Mouse (Mus musculus): ENCODE measurements around the gene Schip1.
A peak's percentile ranks its signal among the peaks of the same experiment; 100 is the strongest.

Schip1 gene

GRCm38 (mm10) chr3:68495096-68495735 is 430.6 kb downstream of the Schip1 start:
- peak; percentile 88 for DNase-seq (ENCODE audit: extremely low read depth, insufficient read length, low spot score)

DNA sequence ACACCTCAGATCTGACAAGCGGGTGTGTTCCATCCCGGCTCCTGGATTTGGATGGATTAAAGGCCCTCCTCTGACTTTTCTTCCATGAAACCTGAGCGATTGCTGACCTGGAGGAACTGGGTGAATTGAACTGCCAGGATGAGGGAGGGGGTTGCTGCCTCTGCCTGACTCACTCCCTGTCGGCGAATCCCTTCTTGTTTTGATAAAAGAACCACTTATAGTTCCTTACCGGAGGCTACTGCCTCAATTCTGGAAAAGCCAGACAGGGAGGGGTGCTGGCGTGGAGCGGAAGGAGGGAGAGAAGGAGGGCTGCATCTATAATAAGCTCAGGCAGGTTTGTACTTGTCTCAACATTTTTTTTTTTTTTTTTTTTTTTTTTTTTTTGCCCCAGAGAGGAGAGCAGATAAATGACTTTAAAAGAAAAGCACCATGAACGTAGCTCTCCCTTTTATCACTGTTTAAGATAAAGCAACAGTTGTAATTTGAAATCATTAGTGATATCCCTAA is 431.2 kb downstream of the Schip1 start:
- no peak for DNase-seq (ENCODE audit: extremely low read depth, insufficient read length, low spot score)

DNA sequence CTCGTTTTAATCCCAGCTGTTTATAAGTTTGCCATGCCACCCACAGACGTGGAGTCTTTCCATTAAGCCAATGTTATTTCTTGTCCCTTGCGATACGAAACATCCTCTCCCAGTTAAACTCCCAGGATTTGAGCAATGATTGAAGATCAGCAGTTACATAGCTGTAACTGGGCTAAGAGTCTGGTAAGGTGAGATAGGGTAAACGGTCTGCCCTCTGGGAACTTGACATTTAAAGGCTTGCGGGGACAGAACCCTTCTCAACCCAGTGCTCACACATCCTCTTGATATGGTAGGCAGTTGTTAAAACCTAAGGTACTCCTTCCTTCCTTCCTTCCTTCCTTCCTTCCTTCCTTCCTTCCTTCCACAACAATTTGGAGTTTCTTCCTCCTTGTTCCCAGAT is 431.9 kb downstream of the Schip1 start:
- DNase-seq (ENCODE audit: extremely low read depth, insufficient read length, low spot score) = no peak

DNA sequence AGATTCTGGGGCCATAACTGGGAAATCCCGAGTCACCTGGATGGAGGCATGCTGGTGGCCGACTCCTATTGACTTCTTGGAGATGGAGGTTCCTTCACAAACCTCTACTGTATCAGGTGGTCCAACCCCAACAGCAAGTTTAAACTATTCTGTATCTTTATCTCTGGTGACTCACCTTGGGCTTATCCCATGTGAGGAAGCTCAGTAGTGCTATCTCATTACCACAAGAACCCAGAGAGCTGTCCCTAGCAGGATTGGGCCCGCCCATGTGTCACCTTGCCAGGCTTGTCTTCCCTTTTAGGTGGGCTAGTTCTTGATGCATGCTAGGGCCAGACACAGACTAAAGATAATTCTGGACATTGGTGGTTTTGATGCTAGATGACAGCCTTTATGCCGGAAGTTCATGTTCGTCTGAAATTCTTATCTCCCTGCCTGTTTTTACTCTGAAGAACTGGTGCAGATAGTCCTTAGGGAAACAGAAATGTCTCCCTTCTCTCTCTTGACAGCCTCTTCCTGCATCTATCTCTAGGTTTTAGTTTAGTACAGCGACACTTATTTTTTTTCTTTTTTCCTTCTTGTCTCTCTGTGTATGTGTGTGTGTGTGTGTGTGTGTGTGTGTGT is 435.0 kb downstream of the Schip1 start:
- no peak for DNase-seq (ENCODE audit: extremely low read depth, insufficient read length, low spot score)

DNA sequence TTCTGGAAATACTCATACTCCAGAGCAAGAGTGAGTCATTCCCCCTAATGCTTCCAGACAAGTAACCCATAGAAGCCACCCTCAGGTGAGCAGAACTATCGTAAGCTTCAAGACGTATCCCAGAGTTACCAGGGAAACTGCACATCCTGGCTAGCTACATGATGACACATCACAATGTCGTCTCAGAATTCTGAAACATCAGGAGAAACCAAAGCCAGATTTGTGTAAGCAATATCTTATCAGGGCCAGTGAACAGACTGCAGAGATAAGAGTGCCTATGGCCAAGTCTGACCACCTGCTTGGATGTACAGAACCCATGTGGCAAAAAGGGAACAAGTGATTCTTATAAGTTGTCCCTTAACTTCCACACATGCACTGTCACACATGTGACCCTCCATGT is 440.2 kb downstream of the Schip1 start:
- DNase-seq (ENCODE audit: extremely low read depth, insufficient read length, low spot score) = no peak

DNA sequence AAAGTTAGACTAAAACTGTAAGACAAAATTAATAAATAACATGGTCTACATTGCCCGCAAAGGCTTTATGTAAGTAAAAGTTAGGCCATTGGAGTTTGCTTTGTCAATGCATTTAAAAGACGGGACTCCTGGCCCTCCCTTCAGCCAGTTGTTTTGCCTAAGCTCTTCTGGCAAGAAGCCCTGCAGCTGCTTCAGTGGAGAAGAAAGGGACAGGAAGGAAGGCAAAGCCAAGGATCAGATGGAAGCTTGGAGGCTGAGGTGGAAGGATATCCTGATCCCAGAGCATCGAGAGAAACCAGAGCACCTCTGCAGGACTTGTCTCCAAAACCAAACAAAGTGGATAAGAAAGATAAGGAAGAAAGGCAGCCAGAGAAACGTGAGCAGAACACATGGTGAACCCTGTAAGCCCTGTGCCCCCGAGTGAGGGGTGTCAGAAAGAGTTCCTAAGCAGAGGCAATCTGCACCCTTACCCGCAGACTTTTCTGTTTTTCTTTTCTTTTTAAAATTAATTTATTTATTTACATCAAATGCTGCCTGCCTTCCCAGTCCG is 442.2 kb downstream of the Schip1 start:
- no peak for DNase-seq (ENCODE audit: extremely low read depth, insufficient read length, low spot score)

DNA sequence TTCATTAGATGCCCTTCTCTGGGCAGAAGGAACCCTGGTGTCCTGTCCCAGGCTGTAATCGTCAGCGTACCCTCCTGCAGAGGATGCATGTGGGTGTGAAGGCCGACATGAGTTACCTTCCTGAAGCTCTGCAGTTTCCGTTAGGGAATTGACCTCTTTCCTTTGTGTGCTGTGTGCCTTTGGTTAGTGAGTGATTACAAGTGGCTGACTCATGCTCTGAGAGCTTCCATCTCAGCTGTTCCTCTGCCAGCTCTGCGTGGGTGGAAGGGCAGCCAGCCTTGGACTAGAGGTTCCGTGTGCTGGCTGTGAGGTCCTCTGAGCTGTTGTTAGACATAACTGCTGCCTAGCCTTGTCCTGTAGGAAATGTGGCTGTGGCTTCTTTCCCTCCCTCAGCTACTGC is 444.0 kb downstream of the Schip1 start:
- DNase-seq (ENCODE audit: extremely low read depth, insufficient read length, low spot score) = peak; percentile 72

DNA sequence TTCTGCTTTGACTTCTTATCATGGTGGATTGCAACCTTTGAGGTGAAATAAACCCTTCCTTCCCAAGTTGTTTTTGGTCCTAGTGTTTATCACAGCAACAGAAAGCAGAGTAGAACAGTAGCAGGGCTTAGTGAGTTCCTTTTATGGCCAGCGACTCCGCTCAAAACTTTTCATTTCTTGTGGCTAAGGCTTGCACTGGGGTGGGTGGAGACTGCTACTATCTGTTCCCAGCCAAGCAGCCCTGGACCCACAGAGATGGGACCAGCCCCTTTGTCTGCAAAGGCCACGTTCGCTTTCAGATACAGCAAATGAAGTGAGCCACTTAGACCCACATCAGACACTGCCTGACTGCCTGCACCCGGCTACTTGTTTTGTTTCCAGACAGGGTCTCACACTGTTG is 446.3 kb downstream of the Schip1 start:
- no peak for DNase-seq (ENCODE audit: extremely low read depth, insufficient read length, low spot score)

DNA sequence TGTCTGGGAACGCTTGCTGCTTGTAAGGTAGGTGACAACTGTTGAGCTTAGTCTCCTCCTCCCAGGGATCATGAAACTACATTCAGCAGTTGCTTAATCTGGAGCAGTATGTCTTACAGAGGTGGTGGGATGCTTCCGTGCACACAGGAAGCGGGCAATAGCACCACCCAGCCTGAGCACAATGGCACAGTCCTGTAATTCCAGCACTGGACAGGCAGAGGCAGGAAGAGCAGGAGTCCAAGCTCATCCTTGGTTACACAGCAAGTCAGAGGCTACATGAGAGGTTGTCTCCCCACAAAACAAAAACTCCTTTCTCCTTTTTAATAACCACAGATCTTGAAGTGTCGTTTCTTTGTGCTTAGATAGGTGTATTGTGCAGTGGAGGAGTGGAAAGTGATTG is 447.1 kb downstream of the Schip1 start:
- DNase-seq (ENCODE audit: extremely low read depth, insufficient read length, low spot score) = no peak

GRCm38 (mm10) chr3:68512327-68512726 is 447.7 kb downstream of the Schip1 start:
- DNase-seq (ENCODE audit: extremely low read depth, insufficient read length, low spot score) = no peak

DNA sequence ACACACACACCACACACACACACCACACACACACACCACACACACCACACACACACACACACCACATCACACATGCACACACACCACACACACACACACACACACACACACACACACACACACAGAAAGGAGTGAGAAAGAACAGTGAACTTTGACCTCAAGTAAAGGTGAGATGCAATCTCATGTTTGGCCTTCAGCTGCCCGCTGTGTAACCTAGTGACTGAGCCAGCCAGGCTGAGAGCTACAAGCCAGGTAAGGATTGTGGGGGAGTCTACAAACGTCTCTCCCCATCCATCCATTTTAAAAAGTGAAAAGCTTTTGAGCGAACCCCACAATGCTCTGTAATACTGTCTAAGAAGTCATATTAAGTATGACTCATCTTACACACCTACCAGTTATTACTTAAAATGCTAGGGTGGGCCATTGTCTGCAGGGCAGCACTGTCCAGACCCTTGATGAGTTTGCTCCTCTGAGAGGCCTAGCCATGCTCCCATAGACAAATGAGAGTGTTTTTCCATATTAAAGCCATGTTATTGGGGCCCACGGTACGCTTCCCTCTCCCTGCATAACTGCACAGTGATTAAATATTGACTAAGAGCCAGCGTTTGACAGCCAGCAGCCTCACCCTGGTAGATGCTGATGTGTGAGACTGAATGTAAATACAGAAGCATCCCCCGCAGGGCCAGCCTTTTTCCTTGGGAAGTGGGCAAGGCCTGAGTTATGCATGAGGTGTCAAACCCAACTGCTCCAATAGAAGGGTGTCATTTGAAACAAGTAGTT is 448.9 kb downstream of the Schip1 start:
- DNase-seq (ENCODE audit: extremely low read depth, insufficient read length, low spot score) = no peak

GRCm38 (mm10) chr3:68514120-68514497 is 449.5 kb downstream of the Schip1 start:
- DNase-seq (ENCODE audit: extremely low read depth, insufficient read length, low spot score) = no peak

GRCm38 (mm10) chr3:68514717-68515116 is 450.1 kb downstream of the Schip1 start:
- no peak for DNase-seq (ENCODE audit: extremely low read depth, insufficient read length, low spot score)

DNA sequence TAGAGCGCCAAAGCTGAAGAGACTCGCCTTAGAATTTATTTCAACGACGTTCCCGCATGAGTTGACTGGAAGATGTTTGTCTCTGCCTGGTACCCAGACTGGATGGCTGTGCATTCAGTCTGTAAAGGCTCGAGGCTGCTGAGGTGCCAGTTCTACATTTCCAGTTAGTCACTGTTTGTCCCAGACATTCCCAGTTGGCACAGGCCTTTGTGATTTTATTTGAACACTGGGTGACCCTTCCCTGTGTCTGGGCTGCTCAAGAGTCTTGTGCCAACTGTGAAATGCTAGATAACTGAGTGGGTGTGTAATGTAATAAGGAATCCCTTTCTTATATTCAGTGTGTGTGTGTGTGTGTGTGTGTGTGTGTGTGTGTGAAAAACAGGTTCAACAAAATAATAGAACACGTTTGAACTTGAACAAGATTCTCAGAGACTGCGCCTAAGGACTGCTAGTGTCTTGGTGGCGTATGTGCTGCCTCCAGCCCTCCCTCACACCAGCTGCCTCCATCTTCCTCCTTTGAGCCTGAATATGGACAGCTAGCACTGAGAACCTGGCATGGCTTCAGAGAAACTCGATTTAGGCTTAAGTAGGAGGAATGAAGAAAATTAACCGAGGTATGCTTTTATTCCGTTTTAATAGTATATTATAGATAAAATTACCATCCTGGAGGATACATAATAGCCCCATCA is 451.9 kb downstream of the Schip1 start:
- no peak for DNase-seq (ENCODE audit: extremely low read depth, insufficient read length, low spot score)

DNA sequence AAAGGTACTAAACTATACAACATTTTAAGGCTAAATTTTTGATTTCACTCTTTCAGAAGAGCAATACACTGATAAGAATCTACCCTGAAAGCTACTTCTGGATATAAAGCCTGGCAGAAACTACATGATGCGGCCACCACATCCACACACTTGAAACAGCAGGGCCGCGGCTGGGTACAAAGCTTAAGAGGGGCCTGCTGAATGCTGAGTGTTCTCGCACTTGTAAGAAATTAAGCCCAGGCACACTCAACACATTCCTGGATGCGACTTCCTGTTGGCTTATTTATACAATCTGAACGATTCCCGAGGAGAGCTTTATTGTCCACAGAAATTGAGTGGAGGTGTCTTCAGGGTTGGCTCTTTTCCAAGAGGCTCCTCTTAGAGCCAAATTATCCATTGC is 452.6 kb downstream of the Schip1 start:
- no peak for DNase-seq (ENCODE audit: extremely low read depth, insufficient read length, low spot score)

- no peak for DNase-seq (ENCODE audit: extremely low read depth, insufficient read length, low spot score)
Observed at GRCm38 (mm10) chr3:68518041-68518440, 453.4 kb downstream of the Schip1 start.

- DNase-seq (ENCODE audit: extremely low read depth, insufficient read length, low spot score) = no peak
Observed at GRCm38 (mm10) chr3:68518586-68518985, 454.0 kb downstream of the Schip1 start.

DNA sequence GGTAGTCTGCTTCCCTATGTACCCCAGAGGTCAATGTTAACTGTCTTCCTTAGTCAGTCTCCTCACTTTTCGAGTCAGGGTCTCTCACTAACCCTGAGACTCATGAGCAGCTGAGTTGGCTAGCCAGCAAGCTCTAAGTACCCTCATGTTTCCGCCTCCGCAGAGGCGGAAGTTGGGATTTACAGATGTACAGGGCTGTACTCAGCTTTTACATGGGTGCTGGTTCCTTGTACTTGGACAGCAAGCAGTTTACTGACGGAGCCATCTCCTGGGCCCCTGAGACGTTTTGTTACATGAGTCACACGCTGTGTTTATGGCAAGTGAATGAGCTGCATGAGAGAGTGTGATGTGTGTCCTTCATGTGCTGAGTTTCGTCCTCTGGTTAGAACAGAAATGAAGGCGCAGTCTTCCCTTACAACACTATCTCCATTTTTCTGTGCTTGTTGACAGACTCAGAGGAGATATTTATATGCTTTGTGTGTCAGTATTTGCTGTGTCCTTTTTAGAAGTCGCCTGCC is 460.8 kb downstream of the Schip1 start:
- DNase-seq (ENCODE audit: extremely low read depth, insufficient read length, low spot score) = no peak

GRCm38 (mm10) chr3:68526416-68526815 is 461.8 kb downstream of the Schip1 start:
- DNase-seq (ENCODE audit: extremely low read depth, insufficient read length, low spot score) = no peak

- no peak for DNase-seq (ENCODE audit: extremely low read depth, insufficient read length, low spot score)
Observed at GRCm38 (mm10) chr3:68527182-68527581, 462.6 kb downstream of the Schip1 start.

- no peak for DNase-seq (ENCODE audit: extremely low read depth, insufficient read length, low spot score)
Observed at GRCm38 (mm10) chr3:68531908-68532307, 467.3 kb downstream of the Schip1 start.

All from 3134 (cell line).